Mouse (Mus musculus) MEL (cell line): ENCODE data around the gene Tsc22d3. TPM values are rescaled to one million over a fixed set of nuclear protein-coding genes. Genes with fewer than 3 reads are reported as not detected.

Experiments used
- DNase-seq: peaks from one replicate; pipeline ENCODE4 v3.0.0; 2011; ENCODE audit warnings: low read depth, low spot score
- H3K27ac ChIP-seq: 2 replicates; pipeline ENCODE4 v1.5.1; 2012; ENCODE audit warnings: low read depth, mild to moderate bottlenecking, control low read depth, low read length, moderate library complexity; ENCODE audit not compliant: control insufficient read depth
- H3K27me3 ChIP-seq, 2 experiments: fragments of 150-350 bp in 1 of 2; sonication (generic) in 1 of 2; 2 replicates each; pipeline ENCODE4 v1.6.1; 2012; ENCODE audit warnings: low read length in 2 of 2, mild to moderate bottlenecking in 2 of 2, improper control_type of control experiment in 1 of 2, moderate library complexity in 1 of 2; ENCODE audit not compliant: insufficient read depth in 2 of 2, control insufficient read depth in 1 of 2
- H3K36me3 ChIP-seq, 2 experiments: 2 replicates each; pipeline ENCODE4 v1.6.1; 2012 to 2014; ENCODE audit warnings: low read length in 2 of 2, improper control_type of control experiment in 1 of 2, inconsistent platforms in 1 of 2, mild to moderate bottlenecking in 1 of 2; ENCODE audit not compliant: insufficient read depth in 2 of 2, control insufficient read depth in 1 of 2
- H3K4me1 ChIP-seq, 2 experiments: fragments of 150-350 bp in 1 of 2; sonication (generic) in 1 of 2; 2 replicates each; pipeline ENCODE4 v1.6.1; 2012; ENCODE audit warnings: low read length in 2 of 2, improper control_type of control experiment in 1 of 2, mild to moderate bottlenecking in 1 of 2; ENCODE audit not compliant: insufficient read depth in 2 of 2, control insufficient read depth in 1 of 2
- H3K4me3 ChIP-seq, 2 experiments: fragments of 150-350 bp in 1 of 2; sonication (generic) in 1 of 2; 2 replicates each; pipeline ENCODE4 v1.5.1; 2012; ENCODE audit warnings: low read depth in 2 of 2, low read length in 2 of 2, mild to moderate bottlenecking in 2 of 2, moderate library complexity in 2 of 2, control low read depth in 1 of 2, improper control_type of control experiment in 1 of 2; ENCODE audit not compliant: control insufficient read depth in 1 of 2, insufficient read depth in 1 of 2
- H3K79me2 ChIP-seq: 2 replicates; pipeline ENCODE4 v1.6.1; 2012; ENCODE audit warnings: mild to moderate bottlenecking, low read length, moderate library complexity; ENCODE audit not compliant: control insufficient read depth, poor library complexity, insufficient read depth
- H3K9ac ChIP-seq: 2 replicates; pipeline ENCODE4 v1.6.1; 2012; ENCODE audit warnings: low read depth, mild to moderate bottlenecking, control low read depth, low read length, moderate library complexity; ENCODE audit not compliant: control insufficient read depth, poor library complexity, severe bottlenecking
- H3K9me3 ChIP-seq: fragments of 150-350 bp; sonication (generic); replicated peaks from 2 replicates; pipeline ENCODE4 v1.6.1; 2012; ENCODE audit warnings: mild to moderate bottlenecking, low read length, improper control_type of control experiment, moderate library complexity; ENCODE audit not compliant: insufficient read depth
- BHLHE40 ChIP-seq: IDR thresholded peaks from 2 replicates; pipeline ENCODE4 v1.6.1; 2012; ENCODE audit warnings: low read depth, mild to moderate bottlenecking, inconsistent platforms, low read length, improper control_type of control experiment, borderline replicate concordance
- CHD1 ChIP-seq: IDR thresholded peaks from 2 replicates; pipeline ENCODE4 v1.6.1; 2012; ENCODE audit warnings: low read depth, mild to moderate bottlenecking, inconsistent platforms, low read length, improper control_type of control experiment
- CHD2 ChIP-seq: IDR thresholded peaks from 2 replicates; pipeline ENCODE4 v1.6.1; 2011; ENCODE audit warnings: low read length, improper control_type of control experiment
- E2F4 ChIP-seq: IDR thresholded peaks from 2 replicates; pipeline ENCODE4 v1.6.1; 2011; ENCODE audit warnings: low read depth, low read length, improper control_type of control experiment, borderline replicate concordance
- ETS1 ChIP-seq: IDR thresholded peaks from 2 replicates; pipeline ENCODE4 v1.6.1; 2012; ENCODE audit warnings: low read depth, mild to moderate bottlenecking, inconsistent platforms, low read length, improper control_type of control experiment, moderate library complexity
- HCFC1 ChIP-seq: IDR thresholded peaks from 2 replicates; pipeline ENCODE4 v1.6.1; 2012; ENCODE audit warnings: low read depth, mild to moderate bottlenecking, inconsistent platforms, low read length, improper control_type of control experiment, moderate library complexity
- MAFK ChIP-seq: IDR thresholded peaks from 2 replicates; pipeline ENCODE4 v1.6.1; 2011; ENCODE audit warnings: low read depth, mild to moderate bottlenecking, low read length, improper control_type of control experiment, borderline replicate concordance
- MAZ ChIP-seq: IDR thresholded peaks from 2 replicates; pipeline ENCODE4 v1.6.1; 2012; ENCODE audit warnings: low read depth, mild to moderate bottlenecking, inconsistent platforms, low read length, improper control_type of control experiment
- MYB ChIP-seq: IDR thresholded peaks from 2 replicates; pipeline ENCODE4 v1.6.1; 2011; ENCODE audit warnings: mild to moderate bottlenecking, low read depth, low read length, improper control_type of control experiment
- MYC ChIP-seq: IDR thresholded peaks from 2 replicates; pipeline ENCODE4 v1.6.1; 2011; ENCODE audit warnings: low read depth, mild to moderate bottlenecking, low read length, improper control_type of control experiment, moderate library complexity
- NELFE ChIP-seq: IDR thresholded peaks from 2 replicates; pipeline ENCODE4 v1.6.1; 2011; ENCODE audit warnings: low read depth, low read length, improper control_type of control experiment
- NRF1 ChIP-seq: IDR thresholded peaks from 2 replicates; pipeline ENCODE4 v1.6.1; 2014; ENCODE audit warnings: low read depth, mild to moderate bottlenecking, inconsistent platforms, low read length, improper control_type of control experiment, moderate library complexity; ENCODE audit not compliant: poor library complexity, insufficient read depth, severe bottlenecking
- POLR2AphosphoS5 ChIP-seq: IDR thresholded peaks from 2 replicates; pipeline ENCODE4 v1.6.1; 2012; ENCODE audit warnings: low read depth, borderline replicate concordance, mild to moderate bottlenecking, inconsistent platforms, low read length, moderate library complexity, mixed read lengths
- RCOR1 ChIP-seq: IDR thresholded peaks from 2 replicates; pipeline ENCODE4 v1.6.1; 2012; ENCODE audit warnings: low read depth, mild to moderate bottlenecking, inconsistent platforms, low read length, improper control_type of control experiment
- TAL1 ChIP-seq: IDR thresholded peaks from 2 replicates; pipeline ENCODE4 v1.6.1; 2012; ENCODE audit warnings: mild to moderate bottlenecking, inconsistent platforms, low read length, moderate library complexity, mixed read lengths
- TBP ChIP-seq: IDR thresholded peaks from 2 replicates; pipeline ENCODE4 v1.8.0; 2011; ENCODE audit warnings: low read depth, low read length, improper control_type of control experiment
- TCF12 ChIP-seq: IDR thresholded peaks from 2 replicates; pipeline ENCODE4 v1.6.1; 2014; ENCODE audit warnings: low read depth, mild to moderate bottlenecking, inconsistent platforms, low read length, improper control_type of control experiment, moderate library complexity
- UBTF ChIP-seq: IDR thresholded peaks from 2 replicates; pipeline ENCODE4 v1.6.1; 2012; ENCODE audit warnings: low read depth, mild to moderate bottlenecking, inconsistent platforms, low read length, improper control_type of control experiment, moderate library complexity, borderline replicate concordance; ENCODE audit not compliant: insufficient read depth
- USF1 ChIP-seq: IDR thresholded peaks from 2 replicates; pipeline ENCODE4 v1.6.1; 2014; ENCODE audit warnings: low read depth, mild to moderate bottlenecking, inconsistent platforms, low read length, improper control_type of control experiment, moderate library complexity
- USF2 ChIP-seq, 2 experiments: IDR thresholded peaks; 2 replicates each; pipeline ENCODE4 v1.6.1; 2011 to 2012; ENCODE audit warnings: improper control_type of control experiment in 2 of 2, low read length in 2 of 2, borderline replicate concordance in 1 of 2, inconsistent platforms in 1 of 2, low read depth in 1 of 2, mild to moderate bottlenecking in 1 of 2; ENCODE audit not compliant: insufficient read depth in 1 of 2
- ZC3H11A ChIP-seq: IDR thresholded peaks from 2 replicates; pipeline ENCODE4 v1.6.1; 2012; ENCODE audit warnings: low read depth, mild to moderate bottlenecking, inconsistent platforms, low read length, improper control_type of control experiment
- polyA plus RNA-seq, 2 experiments: library from polyadenylated mRNA; stranded (reverse) in 1 of 2; unstranded in 1 of 2; fragments of >175 nt in 1 of 2; fragments of >200 nt in 1 of 2; gene quantifications; 2 replicates each; pipeline versions ENCODE4 v1.2.1 to v1.2.4; 2012; ENCODE audit warnings: low replicate concordance in 2 of 2, low read depth in 1 of 2; ENCODE audit not compliant: insufficient read length in 2 of 2, insufficient read depth in 1 of 2, missing spikeins in 1 of 2
- total RNA-seq: library from RNA; depleted of rRNA; stranded (reverse); fragments of 300-350 nt; gene quantifications from 2 replicates; pipeline ENCODE4 v1.2.3, GENCODE M21; 2012

The Tsc22d3 gene
- total and polyA plus RNA-seq, 3 experiments, result 29.5 to 32.7 TPM; not detected in 1

DNA sequence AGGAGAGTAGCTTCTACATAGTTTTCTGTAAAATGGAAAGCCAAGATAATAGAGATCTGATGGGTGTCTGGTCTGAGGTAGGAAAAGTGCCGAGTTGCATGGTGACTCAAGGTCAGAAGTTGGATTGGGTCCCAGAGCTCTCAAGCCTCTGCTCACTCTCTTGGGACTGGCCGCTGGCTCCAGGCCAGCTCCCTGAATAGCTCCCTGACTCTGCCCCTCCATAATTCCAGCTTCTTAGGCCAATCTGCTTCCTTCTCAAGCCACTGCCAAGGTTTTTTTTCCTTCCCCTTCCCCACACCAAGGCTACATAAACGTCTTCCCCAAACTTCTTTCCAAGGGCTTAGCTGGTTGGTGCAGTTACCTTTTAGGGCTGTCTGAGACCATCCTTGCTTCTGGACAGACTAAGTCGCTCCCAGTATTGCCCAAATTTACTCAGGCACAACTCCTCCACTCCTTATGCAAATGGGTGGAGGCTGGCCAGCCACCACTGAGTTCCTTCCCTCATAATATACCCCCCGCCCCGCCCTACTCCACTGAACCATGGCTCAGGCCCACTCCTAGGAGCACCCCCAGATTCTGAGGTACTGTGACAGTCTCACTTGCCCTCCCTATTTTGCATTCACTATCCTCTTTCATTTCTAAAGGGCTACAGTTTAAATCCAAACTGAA lies 42.1 kb downstream of the Tsc22d3 start:
- Histone ChIP-seq H3K4me3 (no peak overlapping the region), H3K4me1 (no peaks in the 10 kb centered on the region; a peak in 1 of 4 replicates), H3K36me3 (peaks cover 0 to 6% of the 10 kb centered on the region in 2 experiments; a peak in 2 of 4 replicates), H3K79me2 (no peaks in the 10 kb centered on the region), H3K9ac (no peak overlapping the region), H3K27ac (no peak overlapping the region), H3K27me3 (no peaks in the 10 kb centered on the region), H3K9me3 (no peaks in the 10 kb centered on the region)
- no peak for DNase-seq
- TF ChIP-seq TCF12 (no peak), MAFK (no peak), POLR2AphosphoS5 (no peak), MYB (no peak), USF1 (no peak), CHD1 (no peak), MYC (no peak), TBP (no peak), HCFC1 (no peak), BHLHE40 (no peak), NRF1 (no peak), E2F4 (no peak), NELFE (no peak), ETS1 (no peak), TAL1 (no peak), ZC3H11A (no peak), MAZ (no peak)

DNA sequence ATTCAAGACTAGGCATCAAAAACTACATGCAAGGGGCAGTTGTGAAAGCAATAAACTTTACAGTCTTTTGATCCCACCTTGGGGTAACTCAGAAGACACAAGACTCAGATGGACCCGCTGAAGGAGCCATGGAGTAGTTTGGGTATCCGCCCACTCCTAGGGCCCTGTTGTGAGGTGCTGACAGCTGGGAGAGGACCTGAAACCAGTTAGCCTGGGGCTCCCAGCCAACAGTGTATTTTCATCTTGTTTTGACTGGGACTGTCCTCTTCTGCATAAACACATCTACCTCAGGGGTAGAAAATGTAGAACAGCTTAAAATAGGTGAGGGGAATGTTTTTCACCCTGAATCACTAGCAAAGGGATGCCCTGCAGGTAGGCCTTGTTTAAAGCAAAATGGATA lies 44.5 kb downstream of the Tsc22d3 start:
- Histone ChIP-seq H3K79me2 (no peaks in the 10 kb centered on the region), H3K27ac (no peak overlapping the region), H3K9ac (no peak overlapping the region), H3K9me3 (no peaks in the 10 kb centered on the region), H3K4me3 (no peak overlapping the region), H3K27me3 (no peaks in the 10 kb centered on the region), H3K4me1 (peaks cover 0 to 7% of the 10 kb centered on the region in 2 experiments; a peak in 3 of 4 replicates), H3K36me3 (peaks cover 0 to 19% of the 10 kb centered on the region in 2 experiments; a peak in 2 of 4 replicates)
- no peak for TF ChIP-seq NRF1
- TF ChIP-seq UBTF, result no peak
- TF ChIP-seq USF2 (IDR thresholded peaks at IDR 0.05; ENCODE audit: borderline replicate concordance in 1 of 2, insufficient read depth in 1 of 2, low read depth in 1 of 2, low read length in 2 of 2), result no peak
- TF ChIP-seq CHD2, result no peak
- TF ChIP-seq RCOR1, result no peak
- no peak for DNase-seq
